10 mouse cellular contexts compared by ENCODE assay signal in the genomic region with DNA sequence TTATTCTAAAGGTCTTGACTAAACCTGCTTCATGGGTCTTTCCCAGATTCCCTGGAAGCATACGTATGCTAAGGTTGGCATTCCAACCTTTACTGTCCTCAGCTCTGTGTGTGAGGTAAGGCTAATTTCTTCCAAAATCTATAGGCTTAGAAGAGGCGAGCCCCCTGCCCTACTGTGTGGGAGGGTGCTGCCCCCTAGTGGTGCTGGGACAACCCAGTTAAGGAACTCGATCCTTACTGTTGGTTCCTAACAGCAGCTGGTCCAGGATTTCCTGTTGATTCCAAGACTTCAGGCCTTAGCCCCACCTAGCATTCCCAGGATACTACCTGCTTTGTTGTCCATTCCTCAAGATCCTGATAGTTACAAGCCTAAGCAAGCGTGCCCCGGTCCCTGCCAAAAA. TPM values are rescaled to one million over a fixed set of nuclear protein-coding genes. Genes with fewer than 3 reads are reported as not detected.
DNase-seq lines count a peak whose midpoint lies in the region; ATAC-seq and TF ChIP-seq lines count a peak whose summit lies in the region.
"Had no signal": no experiment of that assay in that cellular context is flagged by ENCODE, and none has a peak within 500 bp of the region (broad histone marks: within the 10 kb centered on the region; RNA-seq: fewer than 3 reads in every experiment).

No protein-coding gene starts in this region.

- WGBS in liver, embryonic 12.5 days (ENCODE audit: insufficient replicate concordance): 14% methylated on average over 5 of the region's 5 CpGs
- WGBS in embryonic facial prominence, embryonic 11.5 days: 9% methylated on average over 5 of the region's 5 CpGs
- 16% methylated on average over 5 of the region's 5 CpGs for WGBS in hindbrain, embryonic 12.5 days
- WGBS in olfactory bulb, adult 2 months: 21% methylated on average over 5 of the region's 5 CpGs

- intact Hi-C loops in left cerebral cortex, postnatal 25 days (cut with DNase I): loop anchor here (1.0 kb wide), 1 partner anchor 105 kb away; no protein-coding TSS in a partner anchor

- no peak for TF ChIP-seq POLR2A in olfactory bulb, adult 2 months (IDR thresholded peaks at IDR 0.05; ENCODE audit: insufficient read depth, low read depth, low read length)

- H3K4me2 ChIP-seq in liver, embryonic 12.5 days: no peak overlapping the region
- H3K4me2 ChIP-seq in embryonic facial prominence, embryonic 11.5 days (ENCODE audit: low read depth, low read length): no peak overlapping the region
- no peak overlapping the region for H3K4me2 ChIP-seq in hindbrain, embryonic 12.5 days (replicated peaks)

- H3K4me3 ChIP-seq in liver, embryonic 12.5 days: no peak overlapping the region
- H3K4me3 ChIP-seq in embryonic facial prominence, embryonic 11.5 days (ENCODE audit: low read depth, low read length): no peak overlapping the region
- H3K4me3 ChIP-seq in hindbrain, embryonic 12.5 days: no peak overlapping the region
- no peak overlapping the region for H3K4me3 ChIP-seq in olfactory bulb, adult 2 months (ENCODE audit: insufficient read depth, low read depth, low read length)
- H3K4me3 ChIP-seq: erythroblast, embryonic 14.5 days; myocyte had no signal

- no peaks in the 10 kb centered on the region for H3K36me3 ChIP-seq in liver, embryonic 12.5 days
- H3K36me3 ChIP-seq in embryonic facial prominence, embryonic 11.5 days (replicated peaks; ENCODE audit: control insufficient read depth, insufficient read depth, low read depth, low read length): no peaks in the 10 kb centered on the region
- H3K36me3 ChIP-seq in hindbrain, embryonic 12.5 days: no peaks in the 10 kb centered on the region

- no peak overlapping the region for H3K27ac ChIP-seq in liver, embryonic 12.5 days
- no peak overlapping the region for H3K27ac ChIP-seq in embryonic facial prominence, embryonic 11.5 days (replicated peaks; ENCODE audit: low read depth, low read length)
- no peak overlapping the region for H3K27ac ChIP-seq in hindbrain, embryonic 12.5 days
- no peak overlapping the region for H3K27ac ChIP-seq in olfactory bulb, adult 2 months (ENCODE audit: insufficient read depth, low read depth, low read length)

- peaks cover 16% of the 10 kb centered on the region for H3K4me1 ChIP-seq in liver, embryonic 12.5 days
- peaks cover 5% of the 10 kb centered on the region for H3K4me1 ChIP-seq in embryonic facial prominence, embryonic 11.5 days (ENCODE audit: control insufficient read depth, insufficient read depth, low read length)
- H3K4me1 ChIP-seq in hindbrain, embryonic 12.5 days: peaks cover 25% of the 10 kb centered on the region
- H3K4me1 ChIP-seq in olfactory bulb, adult 2 months (ENCODE audit: control insufficient read depth, insufficient read depth, low read length): peaks cover 24% of the 10 kb centered on the region

- DNase-seq in liver: peak; percentile 68
- peak; percentile 51 to 52 for DNase-seq in adrenal gland, postnatal 4 days (ENCODE audit: low spot score in 2 of 2)
- DNase-seq in embryonic facial prominence, embryonic 11.5 days (ENCODE audit: low spot score): peak; percentile 90
- DNase-seq in left cerebral cortex, postnatal 25 days (ENCODE audit: low spot score in 2 of 2): peak; percentile 81 to 86
- DNase-seq in thymus, postnatal 4 days: peak; percentile 87

- ATAC-seq in liver, embryonic 12.5 days: no peak
- ATAC-seq in embryonic facial prominence, embryonic 11.5 days (replicated peaks; ENCODE audit: insufficient number of reproducible peaks, low FRiP score, low TSS enrichment, low read depth): no peak
- 0 out of 2 replicates have a peak, but pooled peaks have one; percentile 16 for ATAC-seq in hindbrain, embryonic 12.5 days (ENCODE audit: low FRiP score)

- TF ChIP-seq CTCF in olfactory bulb, adult 2 months (IDR thresholded peaks at IDR 0.05; ENCODE audit: insufficient read depth, low read depth, low read length): peak; percentile 60

- H3K9ac ChIP-seq in liver, embryonic 12.5 days: no peak overlapping the region
- H3K9ac ChIP-seq in embryonic facial prominence, embryonic 11.5 days (replicated peaks; ENCODE audit: low read length): no peak overlapping the region
- H3K9ac ChIP-seq in hindbrain, embryonic 12.5 days: no peak overlapping the region

- peaks cover 89% of the 10 kb centered on the region for H3K27me3 ChIP-seq in liver, embryonic 12.5 days (replicated peaks)
- H3K27me3 ChIP-seq in embryonic facial prominence, embryonic 11.5 days (ENCODE audit: control insufficient read depth, insufficient read depth, low read length): peaks cover 41% of the 10 kb centered on the region
- H3K27me3 ChIP-seq in hindbrain, embryonic 12.5 days: peaks cover 66% of the 10 kb centered on the region

- no peaks in the 10 kb centered on the region for H3K9me3 ChIP-seq in liver, embryonic 12.5 days (replicated peaks)
- no peaks in the 10 kb centered on the region for H3K9me3 ChIP-seq in embryonic facial prominence, embryonic 11.5 days (replicated peaks; ENCODE audit: control insufficient read depth, low read length)
- no peaks in the 10 kb centered on the region for H3K9me3 ChIP-seq in hindbrain, embryonic 12.5 days (replicated peaks)

RNA-seq across cellular contexts. Expression of a gene that starts 2.8 kb away (rescaled TPM):
- not detected in 2 replicates for polyA plus RNA-seq in liver, embryonic 12.5 days (2016; fragmentation: Nextera tagmentation; extraction: Ambion mirVana)
- total RNA-seq in adrenal gland, postnatal 4 days (2021): 10 to 100 TPM; 14.4 to 14.8 TPM
- 0.14 and 0.26 TPM in 2 replicates for polyA plus RNA-seq in embryonic facial prominence, embryonic 11.5 days (2014; fragmentation: Nextera tagmentation; extraction: Ambion mirVana)
- 0.71 and 0.73 TPM in 2 replicates for polyA plus RNA-seq in hindbrain, embryonic 12.5 days (2016; fragmentation: Nextera tagmentation; extraction: Ambion mirVana)
- total RNA-seq in left cerebral cortex, postnatal 25 days (2021): 10 to 100 TPM; 62.5 to 66.4 TPM
- not detected in 2 replicates for polyA plus RNA-seq in olfactory bulb, adult 2 months (2012; ENCODE audit: insufficient read depth, insufficient read length, low replicate concordance, missing spikeins)
- polyA plus RNA-seq: erythroblast, embryonic 14.5 days; myocyte had no signal

RNA-seq across cellular contexts. Expression of a gene that starts 55.7 kb away (rescaled TPM):
- polyA plus RNA-seq in liver, embryonic 12.5 days (2016; fragmentation: Nextera tagmentation; extraction: Ambion mirVana): 0.42 and 0.61 TPM in 2 replicates
- total RNA-seq in adrenal gland, postnatal 4 days (2021): 1 to 10 TPM; 3.7 to 3.8 TPM
- polyA plus RNA-seq in embryonic facial prominence, embryonic 11.5 days (2014; fragmentation: Nextera tagmentation; extraction: Ambion mirVana): 2.9 and 5.8 TPM in 2 replicates
- polyA plus RNA-seq in hindbrain, embryonic 12.5 days (2016; fragmentation: Nextera tagmentation; extraction: Ambion mirVana): 5.6 and 5.7 TPM in 2 replicates
- total RNA-seq in left cerebral cortex, postnatal 25 days (2021): 100 to 1,000 TPM; 396 to 412 TPM
- 351 TPM in 1 of 2 replicates, not detected in the other for polyA plus RNA-seq in olfactory bulb, adult 2 months (2012; ENCODE audit: insufficient read depth, insufficient read length, low replicate concordance, missing spikeins)
- polyA plus RNA-seq: erythroblast, embryonic 14.5 days had no signal
